Mouse (Mus musculus) lung, postnatal 10 days (tissue): ENCODE measurements around the gene Desi2.
A peak's percentile ranks its signal among the peaks of the same experiment; 100 is the strongest.
"Not testable (repeated sequence)": the region's sequence is repeated elsewhere in the genome, so short reads cannot be mapped to it uniquely, and the experiment has no call there.

Experiments used
- DNase-seq: peaks from one replicate; pipeline ENCODE4 v3.0.0; 2021

The Desi2 gene

DNA sequence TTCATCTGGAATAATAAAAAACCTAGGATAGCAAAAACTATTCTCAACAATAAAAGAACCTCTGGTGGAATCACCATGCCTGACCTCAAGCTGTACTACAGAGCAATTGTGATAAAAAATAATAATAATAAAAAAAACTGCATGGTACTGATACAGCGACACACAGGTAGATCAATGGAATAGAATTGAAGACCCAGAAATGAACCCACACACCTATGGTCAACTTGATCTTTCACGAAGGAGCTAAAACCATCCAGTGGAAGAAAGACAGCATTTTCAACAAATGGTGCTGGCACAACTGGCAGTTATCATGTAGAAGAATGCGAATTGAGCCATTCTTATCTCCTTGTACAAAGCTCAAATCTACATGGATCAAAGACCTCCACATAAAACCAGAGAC, 78.2 kb downstream of the Desi2 start:
- DNase-seq = not testable (repeated sequence)

DNA sequence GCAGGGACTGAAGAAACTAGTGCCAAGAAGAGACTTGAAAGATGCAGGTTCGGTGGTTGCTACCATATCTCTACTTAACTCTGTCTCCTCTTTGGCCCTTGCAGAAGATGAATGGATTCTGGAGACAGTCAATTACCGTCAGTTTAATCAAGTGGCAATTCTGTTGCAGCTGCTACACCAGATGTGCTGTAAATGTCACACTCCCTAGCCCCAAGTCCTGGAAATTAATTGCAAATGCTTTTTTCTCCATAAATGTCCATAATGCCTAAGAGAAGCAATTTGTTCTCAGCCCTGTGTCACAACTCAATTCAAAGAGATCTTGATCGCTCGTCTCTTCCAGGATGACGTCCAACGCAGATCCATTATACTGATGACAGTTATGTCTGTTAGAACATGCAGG, 83.4 kb downstream of the Desi2 start:
- no peak for DNase-seq

DNA sequence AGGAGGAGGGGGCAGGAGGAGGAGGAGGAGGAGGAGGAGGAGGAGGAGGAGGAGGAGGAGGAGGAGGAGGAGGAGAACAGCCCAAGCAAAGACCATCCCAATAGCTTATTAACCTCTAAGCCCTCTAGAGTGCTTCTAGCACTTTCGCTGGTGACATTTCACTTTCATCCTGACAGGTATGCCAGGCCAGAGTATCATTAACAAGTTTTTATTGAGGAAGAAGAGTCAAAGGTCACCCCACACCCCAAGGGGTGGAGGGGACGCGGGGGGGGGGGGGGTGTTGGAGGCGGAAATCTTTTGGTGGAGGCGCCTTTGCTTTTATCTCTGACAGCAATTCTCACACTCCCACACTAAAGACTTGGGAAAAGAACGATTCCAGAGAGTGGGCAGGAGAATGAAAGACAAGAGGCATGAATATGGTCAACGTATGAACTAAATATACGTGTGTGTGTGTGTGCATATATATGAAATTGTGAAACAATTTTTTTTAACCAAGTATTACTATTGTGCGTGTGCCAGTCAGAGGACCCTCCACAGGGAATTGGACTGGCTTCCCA, 88.0 kb downstream of the Desi2 start:
- no peak for DNase-seq

DNA sequence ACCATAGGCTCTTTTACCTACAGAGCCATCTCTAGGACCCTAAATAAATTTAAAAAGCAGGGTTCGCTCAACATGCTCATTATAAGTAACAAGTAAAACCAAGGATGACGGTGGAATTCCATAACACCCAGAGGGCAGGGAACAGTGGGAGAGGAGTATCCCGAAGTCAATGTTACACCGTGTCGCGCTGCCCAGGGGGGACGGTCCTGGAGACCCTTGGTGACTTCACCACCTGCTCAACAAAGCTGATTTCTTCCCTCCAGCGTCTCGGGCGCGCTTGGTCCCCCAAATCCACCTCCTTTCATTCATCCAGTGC, 88.5 kb downstream of the Desi2 start:
- DNase-seq = no peak

DNA sequence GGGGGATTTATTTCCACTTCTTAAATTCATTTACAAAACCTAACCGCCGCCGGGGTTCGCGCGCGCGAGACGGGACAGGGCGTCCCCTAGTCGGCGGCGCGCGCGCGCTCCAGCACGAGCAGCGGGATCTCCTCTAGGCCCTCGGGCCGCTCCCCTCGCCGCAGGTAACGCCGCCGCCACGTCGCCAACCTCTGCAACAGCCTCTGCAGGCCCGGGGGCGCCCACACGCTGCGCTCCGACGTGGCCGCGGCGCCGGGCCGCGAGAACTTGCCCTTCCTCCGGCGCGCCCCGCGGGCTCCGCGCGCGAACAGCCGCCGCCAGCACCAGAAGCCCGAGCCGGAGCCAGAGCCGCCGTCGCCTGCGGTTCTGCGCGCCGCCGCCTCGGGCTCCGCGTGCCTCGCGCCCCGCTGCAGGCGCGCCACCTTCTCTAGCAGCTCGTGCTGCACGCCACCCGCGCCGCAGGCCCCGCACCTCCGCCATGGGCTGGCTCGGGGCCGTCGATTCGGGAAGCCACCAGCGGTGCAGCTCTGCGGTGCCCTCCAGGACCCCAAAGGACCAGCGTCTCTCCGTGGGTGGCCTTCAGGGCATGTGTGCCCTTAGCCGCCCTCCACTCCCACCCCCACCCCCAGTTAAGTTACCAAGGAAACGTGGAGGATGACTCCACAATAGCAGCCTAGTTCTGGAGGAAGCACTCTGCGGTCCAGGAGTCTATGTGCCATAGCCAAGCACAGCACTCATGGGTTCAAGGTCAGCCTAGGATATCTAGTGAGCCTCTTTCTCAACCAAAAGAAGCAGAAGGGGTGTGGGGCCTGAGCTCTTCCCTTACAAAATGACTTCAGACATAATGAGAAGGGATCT, 89.1 kb downstream of the Desi2 start:
- peak; percentile 67 for DNase-seq

DNA sequence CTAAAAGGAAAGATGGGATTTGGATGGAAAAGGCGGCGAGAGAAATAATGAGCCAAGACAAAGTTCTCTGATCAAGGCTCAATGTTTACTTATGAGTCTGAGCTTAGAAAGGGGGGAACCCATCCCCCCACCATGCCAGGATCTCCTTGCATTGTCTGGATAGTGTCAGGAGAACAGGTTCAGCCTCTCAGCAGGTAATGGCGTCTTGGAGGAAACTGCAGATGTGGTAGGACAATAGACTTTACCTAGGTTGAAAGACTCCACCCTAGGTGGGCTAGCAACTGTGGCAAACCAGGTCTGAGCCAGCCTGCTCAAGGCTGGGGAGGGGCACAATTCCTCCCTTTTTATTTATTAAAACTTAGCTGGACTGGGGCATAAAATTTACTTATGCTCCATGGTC, 96.1 kb downstream of the Desi2 start:
- DNase-seq = not testable (repeated sequence)

DNA sequence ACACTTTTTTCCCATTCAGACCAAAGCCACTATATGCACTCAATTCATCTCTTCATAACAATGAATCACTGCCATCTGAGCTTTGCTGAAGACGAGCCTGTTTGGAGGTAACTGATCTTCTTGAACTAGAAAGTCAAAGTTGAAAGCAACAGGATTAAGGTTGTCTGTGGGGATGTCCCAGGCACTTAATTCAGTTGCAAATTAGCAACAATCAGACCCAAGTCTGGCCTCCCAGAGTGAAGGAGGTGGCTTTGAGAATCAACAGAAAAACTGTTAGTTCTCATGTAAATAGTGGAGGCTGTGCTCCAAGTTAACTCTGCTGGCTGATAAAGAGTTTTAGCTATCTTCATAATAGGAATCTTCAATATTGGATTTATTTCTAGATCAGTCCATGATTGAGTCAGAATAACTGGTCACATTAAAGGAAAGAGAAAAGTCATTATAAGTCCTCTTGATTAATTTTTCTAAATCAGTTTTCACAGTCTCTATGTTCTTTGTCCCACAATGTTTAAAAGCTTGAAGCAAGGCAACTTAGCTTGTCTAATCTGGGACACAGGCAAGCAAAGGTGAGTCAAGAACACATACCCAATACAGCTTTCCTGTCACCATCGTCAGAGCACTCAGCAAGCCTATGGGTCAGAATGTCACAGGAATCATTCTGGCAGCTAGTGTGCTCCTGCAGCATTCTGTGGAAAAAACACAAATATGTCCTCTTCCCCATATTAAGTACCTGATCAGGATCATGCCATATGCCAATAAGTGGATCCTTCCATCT, 96.9 kb downstream of the Desi2 start:
- DNase-seq = no peak

DNA sequence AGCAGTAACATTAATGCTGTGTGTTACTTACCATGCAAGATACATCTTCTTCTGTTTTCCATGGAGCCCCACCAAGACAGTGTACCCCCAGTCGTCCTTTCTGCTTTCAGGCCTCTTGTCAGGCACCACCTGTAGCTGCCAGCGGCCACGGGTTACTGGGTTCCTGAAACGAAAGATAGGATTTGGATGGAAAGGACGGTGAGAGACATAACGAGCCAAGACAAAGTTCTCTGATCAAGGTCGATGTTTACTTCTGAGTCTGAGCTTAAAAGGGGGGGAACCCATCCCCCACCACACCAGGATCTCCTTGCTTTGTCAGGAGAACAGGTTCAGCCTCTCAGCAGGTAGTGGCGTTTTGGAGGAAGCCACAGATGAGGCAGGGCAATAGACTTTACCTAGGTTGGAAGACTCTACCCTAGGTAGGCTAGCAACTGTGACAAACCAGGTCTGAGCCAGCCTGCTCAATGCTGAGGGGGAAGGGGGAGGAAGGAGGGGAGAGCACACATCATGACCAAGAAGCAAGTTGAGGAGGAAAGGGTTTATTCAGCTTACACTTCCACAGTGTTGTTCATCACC, 100.5 kb downstream of the Desi2 start:
- no peak for DNase-seq

DNA sequence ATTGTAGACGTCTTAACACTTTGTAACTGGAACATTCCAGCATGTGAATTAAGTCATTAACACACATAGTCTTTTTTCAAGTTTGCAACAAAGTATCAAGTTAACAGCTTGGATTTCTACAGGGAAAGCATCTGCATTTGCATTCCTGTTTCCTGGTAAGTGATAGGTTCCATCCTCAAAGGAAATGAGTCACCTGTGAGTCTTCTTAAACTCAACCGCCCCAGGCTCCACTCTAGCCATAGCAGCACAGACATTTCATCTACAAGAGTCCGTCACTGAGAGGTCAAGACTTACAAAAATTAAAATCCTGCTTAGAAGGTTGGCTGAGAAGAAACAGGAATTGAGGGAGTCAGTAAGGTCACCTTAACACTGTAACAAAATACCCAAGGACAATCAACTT, 104.5 kb downstream of the Desi2 start:
- DNase-seq = no peak

DNA sequence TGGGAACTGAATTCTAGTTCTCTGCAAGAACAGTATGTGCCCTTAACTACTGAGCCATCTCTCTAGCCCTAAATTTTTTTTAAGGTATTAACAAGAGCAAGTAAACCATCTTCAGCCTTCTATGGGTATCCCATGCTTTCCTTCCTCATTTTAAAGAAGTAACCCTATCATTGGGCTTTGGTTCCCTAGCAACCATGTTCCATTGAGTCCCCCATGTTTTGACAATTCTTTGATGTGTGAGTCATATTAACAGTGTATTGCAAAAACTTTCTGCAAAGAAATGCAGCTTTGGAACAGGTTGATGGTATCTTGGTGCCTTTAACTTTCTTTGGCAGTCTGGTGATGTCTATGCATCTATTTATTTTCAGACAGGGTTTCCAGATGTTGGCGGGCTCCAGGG, 106.8 kb downstream of the Desi2 start:
- no peak for DNase-seq

DNA sequence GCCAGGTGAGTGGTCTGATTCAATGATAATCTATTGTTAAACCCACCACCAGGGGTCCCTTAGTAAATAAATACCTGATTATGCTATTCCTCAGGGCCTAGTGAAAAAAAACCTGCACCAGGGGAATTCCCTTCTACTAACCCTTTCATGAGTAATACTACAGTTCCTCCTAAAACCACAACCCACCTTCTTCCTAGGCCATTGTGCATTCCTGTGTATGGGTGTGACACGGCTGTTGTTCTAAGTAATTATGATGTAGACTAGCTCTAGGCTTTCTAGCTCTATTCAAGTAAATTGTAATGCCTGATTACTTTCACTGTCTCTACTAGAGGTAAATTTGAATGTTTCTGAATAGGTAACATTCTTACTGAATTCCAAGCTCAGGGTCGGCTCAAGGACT, 114.0 kb downstream of the Desi2 start:
- DNase-seq = not testable (repeated sequence)

DNA sequence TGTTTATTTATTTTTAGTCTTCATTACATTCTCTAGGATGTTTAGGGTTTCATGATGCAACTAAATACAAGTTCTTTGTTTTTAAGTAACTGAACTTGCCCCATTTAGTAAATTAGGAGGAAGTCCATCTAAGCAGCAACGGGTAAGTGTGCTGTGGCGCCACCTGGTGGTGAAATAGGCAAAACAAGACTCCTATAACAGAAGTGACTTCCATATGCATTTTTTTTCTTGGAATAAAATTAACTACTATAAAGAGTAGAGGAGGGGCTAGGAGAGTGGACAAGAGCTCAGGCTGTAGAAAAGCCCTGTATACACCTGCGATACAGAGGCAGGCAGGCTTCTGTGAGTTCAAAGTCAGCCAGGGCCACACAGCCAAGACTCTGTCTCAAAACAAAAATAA, 116.2 kb downstream of the Desi2 start:
- peak; percentile 85 for DNase-seq
